Mouse (Mus musculus) liver, embryonic 18 days (tissue): ENCODE data around the gene Pus7l. TPM values are rescaled to one million over a fixed set of nuclear protein-coding genes. Genes with fewer than 3 reads are reported as not detected.

Experiments
- polyA plus RNA-seq: library from polyadenylated mRNA; depleted of rRNA; stranded (reverse); fragments of >200 nt; gene quantifications from 2 replicates; pipeline ENCODE4 v1.2.3, GENCODE M21; 2012; rRNA removed

The Pus7l gene
- 1.8 and 2.0 TPM in 2 replicates for polyA plus RNA-seq

DNA sequence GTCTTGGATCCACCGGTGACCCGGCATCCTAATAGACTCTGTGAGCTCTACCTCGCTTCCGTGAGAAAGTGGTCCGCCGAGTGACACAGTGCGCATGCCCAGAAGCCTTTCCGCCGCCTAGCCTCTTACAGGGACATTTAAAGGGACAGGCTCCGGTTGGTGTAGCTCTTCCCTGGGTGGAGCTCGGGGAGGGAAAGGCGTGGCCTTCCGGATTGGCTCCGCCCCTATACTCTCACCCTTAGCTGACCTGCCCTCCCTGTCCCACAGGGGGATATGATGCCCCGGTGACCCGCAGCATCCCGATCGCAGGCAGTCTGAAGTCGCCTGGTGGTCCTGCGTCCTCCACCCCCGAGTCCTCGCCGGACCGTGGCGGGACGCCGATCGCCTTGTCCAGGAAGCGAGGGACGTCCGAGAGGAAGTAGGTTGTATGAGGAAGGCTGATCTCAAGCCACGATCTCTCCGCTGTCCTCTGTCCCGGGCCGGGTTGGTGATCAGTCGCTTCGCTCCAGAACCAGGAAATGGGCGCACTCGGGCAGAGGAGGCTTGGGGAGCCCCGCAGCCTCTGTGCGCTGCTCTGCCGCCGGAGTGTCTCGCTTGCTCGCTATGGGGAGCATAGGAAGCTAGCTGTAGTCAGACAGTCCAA lies at the start of gene Pus7l, which contains the start of gene Irak4:
Pus7l (minus strand) TSS at position 139 of the 643 bp plus-strand sequence.
Irak4 (plus strand) TSS at position 235 of the 643 bp plus-strand sequence.

DNA sequence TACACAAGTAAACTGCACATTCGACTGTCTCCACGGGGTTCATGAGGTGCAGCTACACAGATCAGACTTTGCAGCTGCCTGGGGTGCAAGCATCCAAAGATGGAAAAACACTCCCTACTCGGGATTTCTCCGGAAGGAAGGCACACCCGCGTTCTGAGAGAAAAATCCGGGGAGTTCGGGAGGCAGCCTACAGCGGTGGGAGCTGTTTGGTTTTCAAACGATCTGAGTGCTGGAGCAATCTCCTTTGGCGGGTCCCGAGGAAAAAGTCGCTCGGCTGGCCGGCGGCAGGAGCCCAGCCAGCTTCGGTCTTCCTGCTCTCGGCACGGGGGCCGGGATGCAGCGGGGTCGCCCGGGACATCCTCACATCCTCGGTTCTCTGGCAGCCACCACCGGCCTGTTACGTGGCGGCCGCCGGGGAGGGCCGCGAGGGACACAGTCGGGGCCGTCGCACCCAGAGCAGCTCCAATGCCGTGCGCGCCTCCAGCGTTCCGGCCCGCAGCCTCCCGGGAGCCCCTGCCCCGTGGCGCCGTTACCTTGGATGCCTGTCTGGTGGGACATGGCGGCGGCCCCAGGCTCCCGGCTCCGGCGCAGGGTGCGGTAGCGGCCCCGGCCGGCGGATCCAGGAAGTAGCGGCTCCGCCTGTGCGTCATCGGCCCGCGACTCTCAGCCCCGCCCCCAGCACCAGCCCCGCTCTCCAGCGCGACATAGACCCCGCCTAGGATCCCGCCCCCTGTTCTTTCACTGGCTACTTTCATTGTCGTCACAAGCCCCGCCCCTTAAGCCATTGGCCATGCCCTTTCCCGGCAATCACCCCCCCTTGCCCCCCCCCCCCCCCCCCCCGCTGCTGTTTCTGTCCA lies 46.1 kb upstream of the Pus7l start, which contains the start of gene Twf1:
Twf1 (minus strand) TSS at position 671 of the 857 bp plus-strand sequence.

Other genes starting within 250 kb of the Pus7l start
- gene Adamts20, start 78.1 kb downstream of the Pus7l start, polyA plus RNA-seq, result 0.03 and 0.05 TPM in 2 replicates
- gene Irak4, start 96 bp upstream of the Pus7l start, polyA plus RNA-seq, result 3.0 TPM in 2 replicates
- gene Twf1, start 46.3 kb upstream of the Pus7l start, polyA plus RNA-seq, result 17.4 and 17.5 TPM in 2 replicates
- 0.01 TPM in 1 of 2 replicates, not detected in the other for gene Tmem117, start 85.7 kb upstream of the Pus7l start, polyA plus RNA-seq